Mouse (Mus musculus): ENCODE measurements at regions not wholly inside any gene's neighbourhood (a gene's known extent, or its start where the extent isn't known, plus 50 kb on each side); places are given as distances from the start of the nearest gene placed in this dataset.

DNA sequence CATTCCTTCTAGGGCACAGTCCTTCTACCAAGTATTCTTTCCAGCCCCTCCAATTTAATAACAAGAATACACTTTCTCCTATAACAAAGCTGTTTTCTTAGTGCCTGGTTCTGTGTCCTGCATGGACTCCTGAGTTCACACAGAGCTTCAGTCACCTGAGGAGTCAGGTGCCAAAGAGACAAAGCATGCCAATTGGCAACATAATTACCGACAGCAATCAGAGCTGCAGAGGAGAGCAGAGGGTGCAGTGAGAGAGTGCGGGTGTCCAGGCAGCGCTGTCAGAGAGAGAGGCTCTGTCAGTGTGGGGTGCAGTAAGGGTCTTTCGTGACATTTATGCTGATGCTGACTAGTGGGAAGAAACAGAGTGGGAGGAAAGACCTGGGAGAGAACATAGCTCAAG lies 807.2 kb upstream of the Car8 start:
- ATAC-seq (ENCODE audit: low FRiP score): no peak
- WGBS: 89% methylated on average over 4 of the region's 4 CpGs
- H3K27ac ChIP-seq (ENCODE audit: low read depth, low read length): no peak overlapping the region
- no peaks in the 10 kb centered on the region for H3K4me1 ChIP-seq (replicated peaks; ENCODE audit: control insufficient read depth, insufficient read depth, low read length)
- no peak for DNase-seq (ENCODE audit: low spot score)
- H3K27me3 ChIP-seq (ENCODE audit: control insufficient read depth, insufficient read depth, low read length): no peaks in the 10 kb centered on the region
- H3K9me3 ChIP-seq (ENCODE audit: control insufficient read depth, low read length): no peaks in the 10 kb centered on the region
- H3K9ac ChIP-seq (ENCODE audit: low read depth, low read length): no peak overlapping the region
- no peak overlapping the region for H3K4me2 ChIP-seq (replicated peaks; ENCODE audit: low read depth, low read length)
- H3K4me3 ChIP-seq (ENCODE audit: low read depth, low read length): no peak overlapping the region
- no peaks in the 10 kb centered on the region for H3K36me3 ChIP-seq (ENCODE audit: control insufficient read depth, insufficient read depth, low read length)

DNA sequence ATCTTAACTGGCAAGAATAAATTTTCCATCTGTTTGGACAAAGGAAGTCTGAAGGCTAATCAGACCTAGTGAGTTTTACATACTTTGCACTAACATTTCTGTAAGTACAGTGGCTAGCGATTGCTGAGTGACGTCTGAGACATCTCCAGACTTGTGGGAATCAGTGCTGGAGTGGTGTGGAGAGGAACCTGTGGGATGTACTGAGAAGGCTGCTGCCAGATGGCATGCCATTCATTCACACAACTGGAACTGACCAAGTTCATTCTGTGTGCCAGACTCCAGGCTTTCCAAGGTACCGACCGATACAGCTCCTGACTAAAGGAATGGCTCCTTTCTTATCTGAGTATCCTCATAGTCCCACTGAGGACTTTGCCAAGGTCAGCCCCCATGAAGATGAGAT lies 797.2 kb upstream of the Car8 start:
- H3K4me1 ChIP-seq (replicated peaks; ENCODE audit: control insufficient read depth, insufficient read depth, low read length): no peaks in the 10 kb centered on the region

DNA sequence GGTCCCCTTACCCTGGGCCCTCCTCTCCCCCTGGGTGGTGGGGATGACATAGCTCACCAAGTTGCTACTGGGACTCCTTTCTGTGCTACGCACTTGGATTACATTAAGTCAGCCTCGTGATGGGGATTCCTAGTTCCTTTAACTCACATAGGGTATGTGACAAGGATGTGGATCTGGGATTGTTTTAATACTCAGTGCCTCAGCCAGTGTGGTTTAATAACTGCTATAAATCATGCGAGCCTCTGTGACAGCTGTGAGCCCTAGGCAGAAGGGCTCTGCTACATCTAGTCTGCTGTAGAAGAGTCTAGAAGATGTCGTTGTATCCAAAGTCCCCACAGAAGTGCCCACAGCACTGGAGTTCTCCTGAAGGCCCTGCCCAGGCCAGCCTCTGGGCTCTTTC lies 796.5 kb upstream of the Car8 start:
- WGBS: 74% methylated on average over 4 of the region's 4 CpGs
- Histone ChIP-seq H3K9me3 (ENCODE audit: control insufficient read depth, low read length) (no peaks in the 10 kb centered on the region), H3K27ac (ENCODE audit: low read depth, low read length) (no peak overlapping the region), H3K27me3 (ENCODE audit: control insufficient read depth, insufficient read depth, low read length) (no peaks in the 10 kb centered on the region), H3K36me3 (ENCODE audit: control insufficient read depth, insufficient read depth, low read length) (no peaks in the 10 kb centered on the region), H3K4me1 (replicated peaks; ENCODE audit: control insufficient read depth, insufficient read depth, low read length) (no peaks in the 10 kb centered on the region), H3K9ac (ENCODE audit: low read depth, low read length) (no peak overlapping the region), H3K4me3 (ENCODE audit: low read depth, low read length) (no peak overlapping the region), H3K4me2 (replicated peaks; ENCODE audit: low read depth, low read length) (no peak overlapping the region)
- DNase-seq (ENCODE audit: low spot score): no peak
- no peak for ATAC-seq (ENCODE audit: low FRiP score)

More for the DNA sequence above, 797.2 kb upstream of the Car8 start:
- 85% methylated on average over 4 of the region's 4 CpGs for WGBS
- no peaks in the 10 kb centered on the region for H3K27me3 ChIP-seq (ENCODE audit: control insufficient read depth, insufficient read depth, low read length)
- no peak overlapping the region for H3K9ac ChIP-seq (ENCODE audit: low read depth, low read length)
- no peak overlapping the region for H3K27ac ChIP-seq (ENCODE audit: low read depth, low read length)
- H3K36me3 ChIP-seq (ENCODE audit: control insufficient read depth, insufficient read depth, low read length): no peaks in the 10 kb centered on the region
- H3K4me2 ChIP-seq (replicated peaks; ENCODE audit: low read depth, low read length): no peak overlapping the region
- no peak for ATAC-seq (ENCODE audit: low FRiP score)
- no peak overlapping the region for H3K4me3 ChIP-seq (ENCODE audit: low read depth, low read length)
- no peak for DNase-seq (ENCODE audit: low spot score)
- H3K9me3 ChIP-seq (ENCODE audit: control insufficient read depth, low read length): no peaks in the 10 kb centered on the region

DNA sequence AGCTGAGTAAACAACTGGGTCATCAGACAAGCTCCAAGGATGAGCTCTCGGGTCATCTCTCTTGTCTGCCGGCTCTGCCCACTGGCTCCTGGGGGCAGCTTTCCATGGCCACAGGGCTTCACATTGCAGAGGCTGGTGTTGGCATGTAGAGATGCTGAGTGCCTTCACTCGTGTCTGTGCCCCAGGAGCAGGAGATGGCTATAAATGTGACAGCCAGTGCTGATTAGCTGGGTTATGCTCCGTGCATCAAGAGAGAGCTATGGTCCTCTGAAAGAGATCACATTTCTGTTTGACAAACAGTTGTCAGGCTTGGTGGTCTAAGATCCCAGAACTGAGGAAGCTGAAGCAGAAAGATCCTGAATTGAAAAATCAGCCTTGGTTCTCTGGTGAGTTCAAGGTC lies 795.4 kb upstream of the Car8 start:
- ATAC-seq (ENCODE audit: low FRiP score): no peak
- 56% methylated on average over 4 of the region's 4 CpGs for WGBS
- H3K4me2 ChIP-seq (replicated peaks; ENCODE audit: low read depth, low read length): no peak overlapping the region
- H3K9ac ChIP-seq (ENCODE audit: low read depth, low read length): no peak overlapping the region
- H3K4me1 ChIP-seq (replicated peaks; ENCODE audit: control insufficient read depth, insufficient read depth, low read length): no peaks in the 10 kb centered on the region
- no peak for DNase-seq (ENCODE audit: low spot score)
- H3K27ac ChIP-seq (ENCODE audit: low read depth, low read length): no peak overlapping the region
- H3K27me3 ChIP-seq (ENCODE audit: control insufficient read depth, insufficient read depth, low read length): no peaks in the 10 kb centered on the region
- no peak overlapping the region for H3K4me3 ChIP-seq (ENCODE audit: low read depth, low read length)
- H3K36me3 ChIP-seq (ENCODE audit: control insufficient read depth, insufficient read depth, low read length): no peaks in the 10 kb centered on the region
- H3K9me3 ChIP-seq (ENCODE audit: control insufficient read depth, low read length): no peaks in the 10 kb centered on the region

DNA sequence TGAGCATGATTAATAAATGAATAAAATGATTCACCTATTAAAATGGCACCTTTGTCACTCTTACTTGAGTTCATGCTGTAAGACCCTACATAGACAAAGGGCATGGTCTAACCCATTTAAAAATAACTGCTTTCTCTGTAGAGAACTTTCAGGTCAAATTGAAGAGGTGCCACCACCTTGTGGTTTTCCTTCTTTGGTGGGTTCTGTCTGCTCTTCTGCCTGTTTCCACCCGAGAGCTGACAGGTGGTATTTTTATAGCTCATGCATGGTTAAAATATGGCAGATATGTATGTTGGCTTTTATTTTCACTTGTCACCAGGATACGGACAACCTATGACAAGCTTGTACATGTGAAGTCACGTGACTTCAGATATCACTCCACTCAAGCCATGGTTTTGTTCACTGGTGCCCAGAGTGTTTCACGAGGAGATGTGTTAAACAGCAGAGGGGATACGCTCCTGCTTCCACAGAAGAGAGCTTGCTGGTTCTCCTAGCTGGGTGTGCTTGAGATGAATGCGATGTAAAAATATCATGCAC lies 794.3 kb upstream of the Car8 start:
- no peaks in the 10 kb centered on the region for H3K9me3 ChIP-seq (ENCODE audit: control insufficient read depth, low read length)
- H3K4me2 ChIP-seq (replicated peaks; ENCODE audit: low read depth, low read length): no peak overlapping the region
- ATAC-seq (ENCODE audit: low FRiP score) (no peak), DNase-seq (ENCODE audit: low spot score) (no peak)
- WGBS: 95% methylated on average over 6 of the region's 6 CpGs
- H3K36me3 ChIP-seq (ENCODE audit: control insufficient read depth, insufficient read depth, low read length): no peaks in the 10 kb centered on the region
- no peaks in the 10 kb centered on the region for H3K27me3 ChIP-seq (ENCODE audit: control insufficient read depth, insufficient read depth, low read length)
- H3K4me3 ChIP-seq (ENCODE audit: low read depth, low read length): no peak overlapping the region
- H3K9ac ChIP-seq (ENCODE audit: low read depth, low read length): no peak overlapping the region
- H3K4me1 ChIP-seq (replicated peaks; ENCODE audit: control insufficient read depth, insufficient read depth, low read length): no peaks in the 10 kb centered on the region
- no peak overlapping the region for H3K27ac ChIP-seq (ENCODE audit: low read depth, low read length)

DNA sequence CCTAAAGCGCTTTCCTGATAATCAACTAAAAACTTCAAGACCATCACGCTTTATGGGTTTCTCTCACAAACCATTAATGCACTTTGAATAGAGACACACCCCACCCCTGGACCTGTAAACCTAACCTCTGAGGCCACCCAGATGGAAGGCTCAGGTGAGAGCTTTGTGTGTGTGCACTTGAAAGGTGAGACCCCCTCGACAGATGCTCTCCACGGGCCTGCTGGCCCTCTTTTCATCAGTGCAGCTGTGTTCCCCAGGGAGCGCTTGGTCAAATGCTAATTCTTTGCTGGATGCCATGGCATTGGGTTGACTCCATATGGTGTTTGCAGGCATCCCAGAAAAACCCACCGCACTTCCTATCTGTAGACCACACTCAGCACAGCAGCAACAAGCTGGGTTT lies 792.8 kb upstream of the Car8 start:
- ATAC-seq (ENCODE audit: low FRiP score) (no peak), DNase-seq (ENCODE audit: low spot score) (no peak)
- H3K36me3 ChIP-seq (ENCODE audit: control insufficient read depth, insufficient read depth, low read length): no peaks in the 10 kb centered on the region
- no peak overlapping the region for H3K9ac ChIP-seq (ENCODE audit: low read depth, low read length)
- H3K4me1 ChIP-seq (replicated peaks; ENCODE audit: control insufficient read depth, insufficient read depth, low read length): no peaks in the 10 kb centered on the region
- no peak overlapping the region for H3K4me2 ChIP-seq (replicated peaks; ENCODE audit: low read depth, low read length)
- 37% methylated on average over 6 of the region's 6 CpGs for WGBS
- no peaks in the 10 kb centered on the region for H3K27me3 ChIP-seq (ENCODE audit: control insufficient read depth, insufficient read depth, low read length)
- no peaks in the 10 kb centered on the region for H3K9me3 ChIP-seq (ENCODE audit: control insufficient read depth, low read length)
- H3K4me3 ChIP-seq (ENCODE audit: low read depth, low read length): no peak overlapping the region
- no peak overlapping the region for H3K27ac ChIP-seq (ENCODE audit: low read depth, low read length)

DNA sequence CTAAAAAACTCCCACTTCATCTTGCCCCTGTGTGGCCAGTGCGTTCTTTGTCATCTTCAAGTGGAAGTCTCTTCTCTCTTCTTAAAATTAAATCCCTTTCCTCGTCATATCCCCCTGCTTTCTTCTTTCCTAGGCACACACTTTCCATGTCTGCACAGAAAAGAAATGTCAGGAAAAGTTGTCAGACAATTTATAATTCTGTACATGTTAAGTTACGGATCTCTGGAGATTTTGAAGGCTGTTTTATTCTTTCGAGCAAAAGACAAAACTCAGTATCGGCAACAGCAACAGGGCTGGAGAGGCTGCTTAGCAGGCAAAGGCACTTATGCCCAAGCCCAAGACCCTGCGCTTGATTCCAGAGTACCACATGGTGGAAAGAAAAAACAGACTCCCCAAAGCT lies 790.1 kb upstream of the Car8 start:
- 0 out of 2 replicates have a peak overlapping the region, but pooled peaks have one; percentile 19 for H3K27ac ChIP-seq (ENCODE audit: low read depth, low read length)
- no peak overlapping the region for H3K4me3 ChIP-seq (ENCODE audit: low read depth, low read length)
- DNase-seq (ENCODE audit: low spot score): peak; percentile 22
- no peaks in the 10 kb centered on the region for H3K27me3 ChIP-seq (ENCODE audit: control insufficient read depth, insufficient read depth, low read length)
- no peak overlapping the region for H3K9ac ChIP-seq (ENCODE audit: low read depth, low read length)
- H3K4me1 ChIP-seq (replicated peaks; ENCODE audit: control insufficient read depth, insufficient read depth, low read length): no peaks in the 10 kb centered on the region
- H3K4me2 ChIP-seq (replicated peaks; ENCODE audit: low read depth, low read length): peak overlapping the region; percentile 63
- no peaks in the 10 kb centered on the region for H3K36me3 ChIP-seq (ENCODE audit: control insufficient read depth, insufficient read depth, low read length)
- H3K9me3 ChIP-seq (ENCODE audit: control insufficient read depth, low read length): no peaks in the 10 kb centered on the region
- ATAC-seq (ENCODE audit: low FRiP score): 0 out of 2 replicates have a peak, but pooled peaks have one; percentile 13
- WGBS: 23% methylated on average over 6 of the region's 6 CpGs

DNA sequence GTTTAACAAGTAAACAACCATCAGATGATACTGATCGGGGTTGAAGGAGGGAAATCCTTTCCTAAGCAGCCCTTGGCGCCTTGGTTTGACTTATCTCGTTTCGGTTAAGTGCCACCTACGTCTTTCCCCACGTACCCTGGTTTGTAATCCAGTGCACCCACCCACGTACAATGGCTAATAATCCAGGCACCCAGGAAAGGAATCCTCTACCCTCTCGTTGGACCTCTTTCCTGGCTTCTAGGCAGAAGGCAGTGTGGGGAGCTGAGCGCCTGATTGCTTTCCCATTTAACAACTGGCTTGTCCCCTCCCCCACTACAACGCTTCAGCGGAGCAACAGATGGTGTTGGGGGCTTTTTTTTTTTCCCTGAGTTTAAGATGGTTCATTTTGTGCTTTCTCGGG lies 789.6 kb upstream of the Car8 start:
- Histone ChIP-seq H3K9me3 (ENCODE audit: control insufficient read depth, low read length) (no peaks in the 10 kb centered on the region), H3K4me2 (replicated peaks; ENCODE audit: low read depth, low read length) (peak overlapping the region; percentile 63), H3K9ac (ENCODE audit: low read depth, low read length) (peak overlapping the region; percentile 58), H3K36me3 (ENCODE audit: control insufficient read depth, insufficient read depth, low read length) (no peaks in the 10 kb centered on the region), H3K27ac (ENCODE audit: low read depth, low read length) (peak overlapping the region; percentile 30), H3K27me3 (ENCODE audit: control insufficient read depth, insufficient read depth, low read length) (no peaks in the 10 kb centered on the region), H3K4me3 (ENCODE audit: low read depth, low read length) (peak overlapping the region; percentile 35), H3K4me1 (replicated peaks; ENCODE audit: control insufficient read depth, insufficient read depth, low read length) (no peaks in the 10 kb centered on the region)
- DNase-seq (ENCODE audit: low spot score) (peak; percentile 79), ATAC-seq (ENCODE audit: low FRiP score) (peak; percentile 50; the same call in 1 of the 2 replicates)
- WGBS: 3% methylated on average over 12 of the region's 12 CpGs

DNA sequence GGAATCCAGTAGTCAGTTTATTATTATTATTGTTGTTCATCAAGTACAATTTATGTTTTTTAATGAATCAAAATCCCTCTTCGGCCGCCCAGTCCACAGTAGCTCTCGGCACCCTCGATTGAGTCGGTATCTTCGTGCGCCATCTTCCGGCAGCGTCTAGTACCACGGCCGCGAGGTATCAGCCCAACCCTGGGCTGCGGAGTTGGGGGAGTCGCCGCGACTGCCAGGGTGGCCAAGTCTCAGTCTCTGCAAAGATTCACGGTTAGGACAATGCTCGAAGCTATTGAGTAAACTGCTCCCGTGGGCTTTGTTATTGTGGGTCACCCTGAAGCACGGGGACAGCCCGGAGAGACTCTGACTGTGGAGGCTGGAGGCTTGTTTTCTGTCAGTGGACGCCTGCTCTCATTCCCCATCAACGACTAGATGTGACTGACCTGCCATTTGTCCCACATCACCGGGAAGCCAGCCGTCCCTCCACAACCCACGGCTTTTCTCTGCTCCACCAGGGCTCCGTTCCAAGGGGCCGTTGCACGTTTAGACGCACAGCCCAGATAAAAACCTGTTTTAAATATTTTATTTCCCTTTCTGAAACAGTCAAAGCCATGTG lies 789.1 kb upstream of the Car8 start:
- DNase-seq (ENCODE audit: low spot score) (peak; percentile 94), ATAC-seq (ENCODE audit: low FRiP score) (peak; percentile 92)
- no peaks in the 10 kb centered on the region for H3K36me3 ChIP-seq (ENCODE audit: control insufficient read depth, insufficient read depth, low read length)
- H3K4me3 ChIP-seq (ENCODE audit: low read depth, low read length): peak overlapping the region; percentile 35
- no peaks in the 10 kb centered on the region for H3K9me3 ChIP-seq (ENCODE audit: control insufficient read depth, low read length)
- no peaks in the 10 kb centered on the region for H3K27me3 ChIP-seq (ENCODE audit: control insufficient read depth, insufficient read depth, low read length)
- peak overlapping the region; percentile 63 for H3K4me2 ChIP-seq (replicated peaks; ENCODE audit: low read depth, low read length)
- no peaks in the 10 kb centered on the region for H3K4me1 ChIP-seq (replicated peaks; ENCODE audit: control insufficient read depth, insufficient read depth, low read length)
- under 1% methylated on average over 30 of the region's 30 CpGs for WGBS
- peak overlapping the region; percentile 58 for H3K9ac ChIP-seq (ENCODE audit: low read depth, low read length)
- H3K27ac ChIP-seq (ENCODE audit: low read depth, low read length): peak overlapping the region; percentile 30
